Mouse (Mus musculus) bone marrow macrophage, adult 2 months (primary cell): ENCODE measurements around the gene Trit1. TPM values are rescaled to one million over a fixed set of nuclear protein-coding genes. Genes with fewer than 3 reads are reported as not detected.

Experiments used
- H3K27ac ChIP-seq: 2 replicates; pipeline ENCODE4 v1.5.1; 2012; ENCODE audit warnings: low read depth, low read length; ENCODE audit not compliant: insufficient read depth
- H3K4me1 ChIP-seq: 2 replicates; pipeline ENCODE4 v1.6.1; 2012; ENCODE audit warnings: low read length; ENCODE audit not compliant: control insufficient read depth, insufficient read depth
- H3K4me3 ChIP-seq: 2 replicates; pipeline ENCODE4 v1.5.1; 2012; ENCODE audit warnings: mild to moderate bottlenecking, low read length, moderate library complexity; ENCODE audit not compliant: insufficient read depth
- CTCF ChIP-seq: IDR thresholded peaks from 2 replicates; pipeline ENCODE4 v1.5.1; 2012; ENCODE audit warnings: low read depth, mild to moderate bottlenecking, low read length, moderate library complexity
- POLR2A ChIP-seq: IDR thresholded peaks from 2 replicates; pipeline ENCODE4 v1.6.1; 2012; ENCODE audit warnings: mild to moderate bottlenecking, low read depth, low read length, borderline replicate concordance
- polyA plus RNA-seq: library from polyadenylated mRNA; stranded (reverse); fragments of >200 nt; gene quantifications from 2 replicates; pipeline ENCODE4 v1.2.4, GENCODE M21; 2012; ENCODE audit not compliant: missing spikeins, insufficient read depth, insufficient read length

Gene Trit1
- polyA plus RNA-seq, 1 experiment = 12.5 TPM

- Histone ChIP-seq H3K4me1 (peaks cover 14% of the 10 kb centered on the region), H3K27ac (no peak overlapping the region), H3K4me3 (no peak overlapping the region)
- TF ChIP-seq CTCF (no peak), POLR2A (no peak)
Measured at GRCm38 (mm10) chr4:123041131-123041530, 24.7 kb downstream of the Trit1 start.

- no peak overlapping the region for H3K27ac ChIP-seq
- H3K4me1 ChIP-seq = peaks cover 16% of the 10 kb centered on the region
- TF ChIP-seq CTCF = no peak
- no peak for TF ChIP-seq POLR2A
- H3K4me3 ChIP-seq = no peak overlapping the region
Measured at GRCm38 (mm10) chr4:123043858-123044257, 27.5 kb downstream of the Trit1 start.

GRCm38 (mm10) chr4:123044842-123045241 is 28.4 kb downstream of the Trit1 start:
- Histone ChIP-seq H3K4me1 (peaks cover 25% of the 10 kb centered on the region), H3K4me3 (no peak overlapping the region), H3K27ac (no peak overlapping the region)
- TF ChIP-seq CTCF (no peak), POLR2A (no peak)

- TF ChIP-seq CTCF = no peak
- H3K4me3 ChIP-seq = no peak overlapping the region
- peaks cover 37% of the 10 kb centered on the region for H3K4me1 ChIP-seq
- no peak overlapping the region for H3K27ac ChIP-seq
Measured at GRCm38 (mm10) chr4:123046300-123046699, 29.9 kb downstream of the Trit1 start.

- Histone ChIP-seq H3K27ac (no peak overlapping the region), H3K4me3 (no peak overlapping the region), H3K4me1 (peaks cover 24% of the 10 kb centered on the region)
- TF ChIP-seq POLR2A = no peak
- no peak for TF ChIP-seq CTCF
Measured at GRCm38 (mm10) chr4:123050681-123051211, 34.3 kb downstream of the Trit1 start.

DNA sequence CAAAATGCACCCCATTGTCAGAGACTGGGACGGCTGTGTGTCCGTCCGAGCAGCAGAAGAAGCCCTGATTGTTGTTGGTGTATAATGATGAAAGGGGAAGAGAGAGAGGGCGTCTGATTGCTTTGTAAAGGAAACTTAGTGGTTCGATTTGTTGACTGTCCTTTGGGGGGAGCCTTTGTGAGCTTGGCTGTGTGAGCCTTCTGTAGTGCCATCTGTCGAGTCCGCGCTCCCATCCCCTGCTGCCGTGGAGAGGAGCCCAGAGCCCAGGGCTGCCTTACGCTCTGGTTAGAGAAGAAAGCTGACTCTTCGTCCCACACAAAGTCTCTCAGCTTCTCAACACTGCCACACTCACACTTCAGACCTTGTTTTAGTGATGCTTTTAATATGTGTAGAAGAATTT is 36.8 kb downstream of the Trit1 start:
- Histone ChIP-seq H3K4me1 (peaks cover 24% of the 10 kb centered on the region), H3K4me3 (no peak overlapping the region), H3K27ac (no peak overlapping the region)
- TF ChIP-seq POLR2A (no peak), CTCF (no peak)

DNA sequence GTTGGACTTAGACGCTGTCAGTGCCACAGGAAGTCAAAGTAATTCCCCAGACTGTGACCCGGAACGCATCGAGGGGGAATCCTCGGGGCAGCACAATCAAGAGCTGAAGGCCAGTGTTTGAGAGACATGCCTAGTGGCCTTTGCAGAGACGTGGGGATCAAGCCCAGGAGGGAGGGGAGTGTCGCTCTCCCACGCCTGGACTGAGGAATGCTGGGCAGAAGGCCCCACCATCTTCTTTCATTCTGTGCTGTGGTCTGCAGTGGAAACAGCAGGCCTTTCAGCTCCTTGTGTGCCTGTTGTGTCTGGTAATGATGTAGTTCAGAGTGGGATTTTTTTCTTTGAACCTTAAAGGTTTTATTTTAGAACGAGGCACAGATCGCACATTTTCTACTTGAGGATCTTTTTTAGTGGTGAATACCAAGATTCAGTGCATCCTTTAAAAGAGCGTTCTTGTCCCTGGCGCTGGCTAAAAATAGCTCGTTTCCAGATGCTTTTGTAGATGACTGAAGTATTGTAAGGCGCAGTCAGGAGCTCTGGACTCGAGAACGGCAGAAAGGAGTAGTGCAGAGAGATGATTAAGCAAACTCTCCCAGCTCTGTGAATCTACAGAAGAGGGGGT is 37.9 kb downstream of the Trit1 start:
- H3K4me3 ChIP-seq = no peak overlapping the region
- peaks cover 18% of the 10 kb centered on the region for H3K4me1 ChIP-seq
- H3K27ac ChIP-seq = no peak overlapping the region
- no peak for TF ChIP-seq POLR2A
- no peak for TF ChIP-seq CTCF

GRCm38 (mm10) chr4:123056560-123057109 is 40.2 kb downstream of the Trit1 start:
- H3K4me3 ChIP-seq = no peak overlapping the region
- no peaks in the 10 kb centered on the region for H3K4me1 ChIP-seq
- TF ChIP-seq CTCF = no peak
- no peak for TF ChIP-seq POLR2A
- no peak overlapping the region for H3K27ac ChIP-seq

DNA sequence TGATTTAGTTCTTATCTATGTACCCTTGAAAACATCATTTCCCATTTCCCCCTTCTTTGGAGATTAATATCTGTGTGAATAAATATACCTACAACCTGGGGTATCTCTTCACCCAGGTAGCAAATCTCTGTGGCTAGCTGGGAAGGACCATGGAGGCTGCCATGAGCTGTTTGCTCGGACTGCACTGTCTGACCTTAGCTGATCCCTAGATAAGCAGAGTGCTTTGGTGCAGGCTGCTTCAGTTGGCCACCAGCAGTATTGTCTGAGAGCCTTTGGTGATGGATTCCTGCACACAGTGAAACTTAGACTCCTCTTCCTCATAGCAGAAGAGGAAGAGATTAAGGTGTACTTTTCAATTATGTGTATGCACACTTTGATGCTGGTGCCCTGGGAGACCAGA is 41.6 kb downstream of the Trit1 start:
- Histone ChIP-seq H3K4me1 (no peaks in the 10 kb centered on the region), H3K27ac (no peak overlapping the region), H3K4me3 (no peak overlapping the region)
- TF ChIP-seq CTCF (no peak), POLR2A (no peak)

DNA sequence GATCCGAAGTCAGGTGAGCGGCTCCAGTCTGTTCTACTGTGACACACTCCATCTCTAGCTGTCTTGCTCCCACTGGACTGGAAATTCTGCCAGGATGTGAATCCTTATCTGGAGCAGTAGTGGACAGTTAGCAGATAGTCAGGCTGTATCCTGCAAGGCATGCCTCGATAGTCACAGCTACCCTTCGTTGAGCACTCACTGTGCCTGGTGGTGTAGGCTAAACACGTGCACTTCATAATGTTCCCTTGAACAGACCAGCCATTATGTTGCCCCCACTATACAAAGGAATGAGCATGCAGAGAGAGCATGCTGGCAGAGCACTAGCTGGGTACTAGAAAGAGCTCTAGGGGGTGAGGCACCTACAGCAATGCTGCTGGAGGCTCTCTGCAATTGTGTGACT is 45.3 kb downstream of the Trit1 start:
- no peak for TF ChIP-seq CTCF
- Histone ChIP-seq H3K27ac (no peak overlapping the region), H3K4me3 (no peak overlapping the region), H3K4me1 (peaks cover 4% of the 10 kb centered on the region)
